Mouse (Mus musculus) frontal cortex, adult (tissue): Measurements from ENCODE around the gene Syngap1.

Source experiments
- ATAC-seq: cut with Nextera tagmentation; 2 replicates; pipeline ENCODE4 v1.9.2; 2017; ENCODE audit warnings: mild to moderate bottlenecking, moderate library complexity, mixed read lengths; ENCODE audit not compliant: low TSS enrichment

The Syngap1 gene

GRCm38 (mm10) chr17:26936453-26936852, 4.6 kb upstream of the Syngap1 start:
- no peak for ATAC-seq

- ATAC-seq = no peak
Measured at GRCm38 (mm10) chr17:26936921-26937695, 3.9 kb upstream of the Syngap1 start.

- no peak for ATAC-seq
Measured at GRCm38 (mm10) chr17:26937883-26938695, 3.0 kb upstream of the Syngap1 start.

GRCm38 (mm10) chr17:26938731-26939130, 2.3 kb upstream of the Syngap1 start:
- peak; percentile 2; the same call in 1 of the 2 replicates for ATAC-seq

GRCm38 (mm10) chr17:26939178-26939972, 1.7 kb upstream of the Syngap1 start, which contains the start of gene Cuta:
Gene Cuta, minus strand, starts transcription at chr17:26939569.
- peak; percentile 86 for ATAC-seq

- no peak for ATAC-seq
Measured at GRCm38 (mm10) chr17:26939973-26940300, 1.1 kb upstream of the Syngap1 start.

- ATAC-seq = no peak
Measured at GRCm38 (mm10) chr17:26941841-26942570, 953 bp downstream of the Syngap1 start.

GRCm38 (mm10) chr17:26945824-26946495, 4.9 kb downstream of the Syngap1 start:
- no peak for ATAC-seq

- ATAC-seq = no peak
Measured at GRCm38 (mm10) chr17:26946567-26946966, 5.5 kb downstream of the Syngap1 start.

- no peak for ATAC-seq
Measured at GRCm38 (mm10) chr17:26947231-26948100, 6.4 kb downstream of the Syngap1 start.

- ATAC-seq = no peak
Measured at GRCm38 (mm10) chr17:26948316-26949050, 7.4 kb downstream of the Syngap1 start.

GRCm38 (mm10) chr17:26949051-26949577, 8.1 kb downstream of the Syngap1 start:
- peak; percentile 7; the same call in 1 of the 2 replicates for ATAC-seq

- peak; percentile 21; the same call in 1 of the 2 replicates for ATAC-seq
Measured at GRCm38 (mm10) chr17:26949866-26950265, 8.8 kb downstream of the Syngap1 start.

GRCm38 (mm10) chr17:26950560-26951288, 9.7 kb downstream of the Syngap1 start:
- no peak for ATAC-seq

- ATAC-seq = no peak
Measured at GRCm38 (mm10) chr17:26951406-26951805, 10.4 kb downstream of the Syngap1 start.

GRCm38 (mm10) chr17:26951952-26952877, 11.2 kb downstream of the Syngap1 start:
- no peak for ATAC-seq

GRCm38 (mm10) chr17:26953201-26953600, 12.1 kb downstream of the Syngap1 start:
- no peak for ATAC-seq
